Mouse (Mus musculus) thymus, adult 18-20 months (tissue): ENCODE measurements at regions not wholly inside any gene's neighbourhood (a gene's known extent, or its start where the extent isn't known, plus 50 kb on each side); places are given as distances from the start of the nearest gene placed in this dataset.

Experiments used
- DNase-seq, 2 experiments: peaks; one replicate each; pipeline ENCODE4 v3.0.0; 2022; ENCODE audit warnings: mixed read lengths in 2 of 2

GRCm38 (mm10) chr16:50700811-50701517 lies 110.0 kb upstream of the Ccdc54 start:
- no peak for DNase-seq

- no peak for DNase-seq
Observed at GRCm38 (mm10) chr16:50700123-50700522, 109.2 kb upstream of the Ccdc54 start.

- no peak for DNase-seq
Observed at GRCm38 (mm10) chr16:50697722-50698121, 106.8 kb upstream of the Ccdc54 start.

GRCm38 (mm10) chr16:50696052-50696451 lies 105.1 kb upstream of the Ccdc54 start:
- DNase-seq = no peak

- no peak for DNase-seq
Observed at GRCm38 (mm10) chr16:50694045-50694444, 103.1 kb upstream of the Ccdc54 start.

GRCm38 (mm10) chr16:50690818-50691217 lies 99.9 kb upstream of the Ccdc54 start:
- no peak for DNase-seq

- no peak for DNase-seq
Observed at GRCm38 (mm10) chr16:50689525-50689924, 98.6 kb upstream of the Ccdc54 start.

- no peak for DNase-seq
Observed at GRCm38 (mm10) chr16:50688818-50689506, 98.0 kb upstream of the Ccdc54 start.

GRCm38 (mm10) chr16:50679698-50680097 lies 88.7 kb upstream of the Ccdc54 start:
- DNase-seq = no peak

- no peak for DNase-seq
Observed at GRCm38 (mm10) chr16:50673339-50673738, 82.4 kb upstream of the Ccdc54 start.

- DNase-seq = no peak
Observed at GRCm38 (mm10) chr16:50672713-50673112, 81.8 kb upstream of the Ccdc54 start.

- no peak for DNase-seq
Observed at GRCm38 (mm10) chr16:50671170-50671569, 80.2 kb upstream of the Ccdc54 start.

GRCm38 (mm10) chr16:50664240-50664639 lies 73.3 kb upstream of the Ccdc54 start:
- peak in 1 of 2 experiments; percentile 14 for DNase-seq
